Mouse (Mus musculus) embryo, embryonic 11.5 days (tissue): ENCODE measurements at regions not wholly inside any gene's neighbourhood (a gene's known extent, or its start where the extent isn't known, plus 50 kb on each side); places are given as distances from the start of the nearest gene placed in this dataset.
A peak's percentile ranks its signal among the peaks of the same experiment; 100 is the strongest.

Experiments used
- DNase-seq: peaks from one replicate; pipeline ENCODE4 v3.0.0-alpha.2; 2012; ENCODE audit warnings: low read depth, low spot score

- DNase-seq = no peak
These were observed 371.1 kb downstream of the Cdh26 start for GRCm38 (mm10) chr2:178801464-178801863.

- no peak for DNase-seq
These were observed 375.0 kb downstream of the Cdh26 start for GRCm38 (mm10) chr2:178805283-178805682.

- DNase-seq = no peak
These were observed 391.2 kb downstream of the Cdh26 start for GRCm38 (mm10) chr2:178821552-178821951.

GRCm38 (mm10) chr2:178830313-178830712, 400.0 kb downstream of the Cdh26 start:
- no peak for DNase-seq

GRCm38 (mm10) chr2:178834986-178835385, 404.7 kb downstream of the Cdh26 start:
- no peak for DNase-seq

GRCm38 (mm10) chr2:178838571-178838970, 408.2 kb downstream of the Cdh26 start:
- no peak for DNase-seq

GRCm38 (mm10) chr2:178840975-178841374, 410.6 kb downstream of the Cdh26 start:
- no peak for DNase-seq

- no peak for DNase-seq
These were observed 412.3 kb downstream of the Cdh26 start for GRCm38 (mm10) chr2:178842595-178842994.

GRCm38 (mm10) chr2:178843458-178843857, 413.1 kb downstream of the Cdh26 start:
- DNase-seq = no peak

- DNase-seq = no peak
These were observed 414.2 kb downstream of the Cdh26 start for GRCm38 (mm10) chr2:178844561-178844960.

- no peak for DNase-seq
These were observed 420.0 kb downstream of the Cdh26 start for GRCm38 (mm10) chr2:178850320-178850719.

GRCm38 (mm10) chr2:178850769-178851168, 420.4 kb downstream of the Cdh26 start:
- DNase-seq = no peak

GRCm38 (mm10) chr2:178854012-178854411, 423.7 kb downstream of the Cdh26 start:
- no peak for DNase-seq

- DNase-seq = no peak
These were observed 424.4 kb downstream of the Cdh26 start for GRCm38 (mm10) chr2:178854760-178855159.

- DNase-seq = no peak
These were observed 432.3 kb downstream of the Cdh26 start for GRCm38 (mm10) chr2:178862620-178863019.

GRCm38 (mm10) chr2:178867086-178867485, 436.8 kb downstream of the Cdh26 start:
- peak; percentile 46 for DNase-seq

- DNase-seq = no peak
These were observed 438.8 kb downstream of the Cdh26 start for GRCm38 (mm10) chr2:178869160-178869559.

- no peak for DNase-seq
These were observed 448.1 kb downstream of the Cdh26 start for GRCm38 (mm10) chr2:178878436-178878835.

- DNase-seq = peak; percentile 17
These were observed 455.4 kb downstream of the Cdh26 start for GRCm38 (mm10) chr2:178885686-178886085.

GRCm38 (mm10) chr2:178888704-178889103, 458.4 kb downstream of the Cdh26 start:
- DNase-seq = no peak

- no peak for DNase-seq
These were observed 472.1 kb downstream of the Cdh26 start for GRCm38 (mm10) chr2:178902397-178902796.

- DNase-seq = no peak
These were observed 479.0 kb downstream of the Cdh26 start for GRCm38 (mm10) chr2:178909325-178909724.

- DNase-seq = peak; percentile 7
These were observed 481.3 kb downstream of the Cdh26 start for GRCm38 (mm10) chr2:178911646-178912045.

GRCm38 (mm10) chr2:178916316-178917033, 486.1 kb downstream of the Cdh26 start:
- DNase-seq = no peak
